34 mouse cellular contexts compared by ENCODE assay signal in genomic region chr1:153443019-153443418, GRCm38 (mm10). TPM values are rescaled to one million over a fixed set of nuclear protein-coding genes. Genes with fewer than 3 reads are reported as not detected.
"Had no signal": no experiment of that assay in that cellular context is flagged by ENCODE, and none has a peak within 500 bp of the region (broad histone marks: within the 10 kb centered on the region; RNA-seq: fewer than 3 reads in every experiment).

No protein-coding gene starts in this region.

- H3K4me3 ChIP-seq: left cerebral cortex, adult 2 months; limb, embryonic 10.5 days; limb, embryonic 12.5 days; limb, embryonic 13.5 days; limb, embryonic 15.5 days; liver, embryonic 12.5 days; liver, embryonic 13.5 days; liver, embryonic 15.5 days; lung, embryonic 15.5 days; megakaryocyte, embryonic 14.5 days; midbrain, embryonic 10.5 days; midbrain, embryonic 12.5 days; midbrain, embryonic 13.5 days; midbrain, embryonic 15.5 days; myocyte; neural tube, embryonic 12.5 days had no signal

- DNase-seq: left cerebral cortex, postnatal 4 days; liver; liver, embryonic 13.5 days; liver, postnatal 0 days; lung, adult 18-20 months; lung, adult 2 months; lung, embryonic 14.5 days; lung, postnatal 10 days; lung, postnatal 14 days; lung, postnatal 36 days; lung, postnatal 4 days; midbrain, embryonic 14.5 days had no signal

- H3K4me2 ChIP-seq: limb, embryonic 12.5 days; limb, embryonic 13.5 days; limb, embryonic 15.5 days; liver, embryonic 11.5 days; liver, embryonic 12.5 days; liver, embryonic 13.5 days; liver, embryonic 15.5 days; lung, embryonic 14.5 days; lung, embryonic 15.5 days; midbrain, embryonic 11.5 days; midbrain, embryonic 12.5 days; midbrain, embryonic 13.5 days; midbrain, embryonic 15.5 days; neural tube, embryonic 12.5 days had no signal

- H3K9me3 ChIP-seq: limb, embryonic 10.5 days; limb, embryonic 12.5 days; limb, embryonic 13.5 days; limb, embryonic 15.5 days; liver, embryonic 12.5 days; liver, embryonic 13.5 days; liver, embryonic 15.5 days; lung, embryonic 15.5 days; midbrain, embryonic 10.5 days; midbrain, embryonic 12.5 days; midbrain, embryonic 15.5 days; neural tube, embryonic 12.5 days had no signal

- H3K9ac ChIP-seq: limb, embryonic 12.5 days; limb, embryonic 13.5 days; limb, embryonic 15.5 days; liver, embryonic 12.5 days; liver, embryonic 13.5 days; liver, embryonic 14.5 days; liver, embryonic 15.5 days; liver, postnatal 0 days; lung, embryonic 14.5 days; lung, embryonic 15.5 days; midbrain, embryonic 12.5 days; midbrain, embryonic 13.5 days; midbrain, embryonic 15.5 days; neural tube, embryonic 12.5 days had no signal

- ATAC-seq: liver, embryonic 12.5 days; liver, postnatal 0 days; lung, postnatal 0 days; midbrain, embryonic 13.5 days; midbrain, embryonic 15.5 days had no signal

- H3K36me3 ChIP-seq: limb, embryonic 15.5 days; liver, embryonic 15.5 days; lung, embryonic 15.5 days; midbrain, embryonic 12.5 days; midbrain, embryonic 13.5 days; midbrain, embryonic 15.5 days; neural tube, embryonic 12.5 days had no signal

- H3K27me3 ChIP-seq: limb, embryonic 12.5 days; limb, embryonic 13.5 days; limb, embryonic 15.5 days; liver, embryonic 12.5 days; liver, embryonic 13.5 days; liver, embryonic 15.5 days; lung, embryonic 15.5 days; midbrain, embryonic 12.5 days; midbrain, embryonic 13.5 days; midbrain, embryonic 15.5 days; neural tube, embryonic 12.5 days had no signal

- H3K4me1 ChIP-seq: limb, embryonic 10.5 days; limb, embryonic 12.5 days; limb, embryonic 13.5 days; limb, embryonic 15.5 days; liver, embryonic 13.5 days; liver, embryonic 15.5 days; lung, embryonic 15.5 days; midbrain, embryonic 10.5 days; midbrain, embryonic 12.5 days; midbrain, embryonic 13.5 days; midbrain, embryonic 15.5 days; neural tube, embryonic 12.5 days had no signal

- H3K27ac ChIP-seq: left cerebral cortex, adult 2 months; limb, embryonic 10.5 days; limb, embryonic 12.5 days; limb, embryonic 13.5 days; limb, embryonic 15.5 days; liver, embryonic 12.5 days; liver, embryonic 13.5 days; liver, embryonic 14.5 days; liver, embryonic 15.5 days; lung, embryonic 15.5 days; macrophage; midbrain, embryonic 10.5 days; midbrain, embryonic 12.5 days; midbrain, embryonic 13.5 days; midbrain, embryonic 15.5 days; neural tube, embryonic 12.5 days had no signal

RNA-seq across cellular contexts. Expression of gene Shcbp1l, which starts 18.1 kb away (rescaled TPM):
- total RNA-seq: liver, adult 2 months; monocyte, adult 5-6 weeks had no signal
- polyA plus RNA-seq: liver, adult 2 months; myocyte had no signal
